Mouse (Mus musculus): Measurements from ENCODE around the gene Gpr143. TPM values are rescaled to one million over a fixed set of nuclear protein-coding genes. Genes with fewer than 3 reads are reported as not detected.

Gpr143 gene
- not detected in 2 replicates for polyA plus RNA-seq (2015; fragmentation: Nextera tagmentation; extraction: Ambion mirVana)

- 0 out of 2 replicates have a peak within 1 kb of the TSS, but pooled peaks have one; percentile 0 for H3K9ac ChIP-seq (replicated peaks; ENCODE audit: low read depth, low read length)
- ATAC-seq, result peak; percentile 50
- H3K4me1 ChIP-seq (replicated peaks; ENCODE audit: control insufficient read depth, insufficient read depth, low read length), result no peaks in the 10 kb centered on the region
- no peaks in the 10 kb centered on the region for H3K9me3 ChIP-seq (ENCODE audit: control insufficient read depth, low read length)
- no peaks in the 10 kb centered on the region for H3K27me3 ChIP-seq (replicated peaks; ENCODE audit: control insufficient read depth, insufficient read depth, low read length)
- peak within 1 kb of the TSS; percentile 21; the same call in 1 of the 2 replicates for H3K4me3 ChIP-seq (replicated peaks; ENCODE audit: low read length)
- H3K36me3 ChIP-seq (ENCODE audit: control insufficient read depth, insufficient read depth), result no peaks in the 10 kb centered on the region
- H3K27ac ChIP-seq (ENCODE audit: low read length), result no peak within 1 kb of the TSS
- 15% methylated on average over 26 of the region's 26 CpGs for WGBS
- H3K4me2 ChIP-seq (ENCODE audit: low read length), result peak within 1 kb of the TSS; percentile 39
Measured at GRCm38 (mm10) chrX:152781720-152782403, at the start of gene Gpr143. Gene Gpr143 (plus strand): TSS chrX:152781921.

- Histone ChIP-seq H3K9me3 (ENCODE audit: control insufficient read depth, low read length) (no peaks in the 10 kb centered on the region), H3K4me3 (replicated peaks; ENCODE audit: low read length) (no peak overlapping the region), H3K27ac (ENCODE audit: low read length) (no peak overlapping the region), H3K36me3 (ENCODE audit: control insufficient read depth, insufficient read depth) (no peaks in the 10 kb centered on the region), H3K4me2 (ENCODE audit: low read length) (no peak overlapping the region), H3K4me1 (replicated peaks; ENCODE audit: control insufficient read depth, insufficient read depth, low read length) (no peaks in the 10 kb centered on the region), H3K9ac (replicated peaks; ENCODE audit: low read depth, low read length) (no peak overlapping the region), H3K27me3 (replicated peaks; ENCODE audit: control insufficient read depth, insufficient read depth, low read length) (no peaks in the 10 kb centered on the region; the same call in 1 of the 2 replicates)
- no peak for ATAC-seq
Measured at GRCm38 (mm10) chrX:152735283-152735682, 46.4 kb upstream of the Gpr143 start.

GRCm38 (mm10) chrX:152738191-152738590, 43.5 kb upstream of the Gpr143 start:
- H3K4me2 ChIP-seq (ENCODE audit: low read length), result no peak overlapping the region
- H3K27me3 ChIP-seq (replicated peaks; ENCODE audit: control insufficient read depth, insufficient read depth, low read length), result peaks cover 1% of the 10 kb centered on the region; the same call in 1 of the 2 replicates
- H3K36me3 ChIP-seq (ENCODE audit: control insufficient read depth, insufficient read depth), result no peaks in the 10 kb centered on the region
- no peaks in the 10 kb centered on the region for H3K4me1 ChIP-seq (replicated peaks; ENCODE audit: control insufficient read depth, insufficient read depth, low read length)
- no peak overlapping the region for H3K9ac ChIP-seq (replicated peaks; ENCODE audit: low read depth, low read length)
- H3K9me3 ChIP-seq (ENCODE audit: control insufficient read depth, low read length), result no peaks in the 10 kb centered on the region
- no peak overlapping the region for H3K4me3 ChIP-seq (replicated peaks; ENCODE audit: low read length)
- no peak overlapping the region for H3K27ac ChIP-seq (ENCODE audit: low read length)
- 66% methylated on average over 2 of the region's 2 CpGs for WGBS
- ATAC-seq, result no peak

GRCm38 (mm10) chrX:152738759-152739368, 42.9 kb upstream of the Gpr143 start:
- Histone ChIP-seq H3K27ac (ENCODE audit: low read length) (no peak overlapping the region), H3K36me3 (ENCODE audit: control insufficient read depth, insufficient read depth) (no peaks in the 10 kb centered on the region), H3K27me3 (replicated peaks; ENCODE audit: control insufficient read depth, insufficient read depth, low read length) (peaks cover 2% of the 10 kb centered on the region; the same call in 1 of the 2 replicates), H3K9ac (replicated peaks; ENCODE audit: low read depth, low read length) (no peak overlapping the region), H3K4me1 (replicated peaks; ENCODE audit: control insufficient read depth, insufficient read depth, low read length) (no peaks in the 10 kb centered on the region), H3K4me3 (replicated peaks; ENCODE audit: low read length) (no peak overlapping the region), H3K4me2 (ENCODE audit: low read length) (no peak overlapping the region), H3K9me3 (ENCODE audit: control insufficient read depth, low read length) (no peaks in the 10 kb centered on the region)
- no peak for ATAC-seq
- 75% methylated on average over 4 of the region's 4 CpGs for WGBS

GRCm38 (mm10) chrX:152743642-152744041, 38.1 kb upstream of the Gpr143 start:
- ATAC-seq, result no peak
- Histone ChIP-seq H3K4me1 (replicated peaks; ENCODE audit: control insufficient read depth, insufficient read depth, low read length) (no peaks in the 10 kb centered on the region), H3K9ac (replicated peaks; ENCODE audit: low read depth, low read length) (no peak overlapping the region), H3K27ac (ENCODE audit: low read length) (no peak overlapping the region), H3K36me3 (ENCODE audit: control insufficient read depth, insufficient read depth) (no peaks in the 10 kb centered on the region), H3K4me3 (replicated peaks; ENCODE audit: low read length) (no peak overlapping the region), H3K9me3 (ENCODE audit: control insufficient read depth, low read length) (no peaks in the 10 kb centered on the region), H3K27me3 (replicated peaks; ENCODE audit: control insufficient read depth, insufficient read depth, low read length) (peaks cover 2% of the 10 kb centered on the region; the same call in 1 of the 2 replicates), H3K4me2 (ENCODE audit: low read length) (no peak overlapping the region)

GRCm38 (mm10) chrX:152745925-152746324, 35.8 kb upstream of the Gpr143 start:
- peak; percentile 68 for ATAC-seq
- Histone ChIP-seq H3K27ac (ENCODE audit: low read length) (no peak overlapping the region), H3K4me2 (ENCODE audit: low read length) (no peak overlapping the region), H3K4me1 (replicated peaks; ENCODE audit: control insufficient read depth, insufficient read depth, low read length) (no peaks in the 10 kb centered on the region), H3K9ac (replicated peaks; ENCODE audit: low read depth, low read length) (no peak overlapping the region), H3K9me3 (ENCODE audit: control insufficient read depth, low read length) (no peaks in the 10 kb centered on the region), H3K27me3 (replicated peaks; ENCODE audit: control insufficient read depth, insufficient read depth, low read length) (peaks cover 2% of the 10 kb centered on the region; the same call in 1 of the 2 replicates), H3K4me3 (replicated peaks; ENCODE audit: low read length) (no peak overlapping the region), H3K36me3 (ENCODE audit: control insufficient read depth, insufficient read depth) (no peaks in the 10 kb centered on the region)
- WGBS, result 23% methylated on average over 2 of the region's 2 CpGs

GRCm38 (mm10) chrX:152755819-152756218, 25.9 kb upstream of the Gpr143 start:
- Histone ChIP-seq H3K9ac (replicated peaks; ENCODE audit: low read depth, low read length) (no peak overlapping the region), H3K4me3 (replicated peaks; ENCODE audit: low read length) (no peak overlapping the region), H3K36me3 (ENCODE audit: control insufficient read depth, insufficient read depth) (no peaks in the 10 kb centered on the region), H3K4me1 (replicated peaks; ENCODE audit: control insufficient read depth, insufficient read depth, low read length) (no peaks in the 10 kb centered on the region), H3K9me3 (ENCODE audit: control insufficient read depth, low read length) (no peaks in the 10 kb centered on the region), H3K27me3 (replicated peaks; ENCODE audit: control insufficient read depth, insufficient read depth, low read length) (no peaks in the 10 kb centered on the region), H3K4me2 (ENCODE audit: low read length) (no peak overlapping the region), H3K27ac (ENCODE audit: low read length) (no peak overlapping the region)
- 93% methylated on average over 1 of the region's 1 CpGs for WGBS
- ATAC-seq, result no peak

- ATAC-seq, result no peak
- WGBS, result 88% methylated on average over 5 of the region's 5 CpGs
- H3K27me3 ChIP-seq (replicated peaks; ENCODE audit: control insufficient read depth, insufficient read depth, low read length), result no peaks in the 10 kb centered on the region
- H3K27ac ChIP-seq (ENCODE audit: low read length), result no peak overlapping the region
- no peaks in the 10 kb centered on the region for H3K9me3 ChIP-seq (ENCODE audit: control insufficient read depth, low read length)
- no peak overlapping the region for H3K4me3 ChIP-seq (replicated peaks; ENCODE audit: low read length)
- H3K9ac ChIP-seq (replicated peaks; ENCODE audit: low read depth, low read length), result no peak overlapping the region
- H3K4me2 ChIP-seq (ENCODE audit: low read length), result no peak overlapping the region
- H3K36me3 ChIP-seq (ENCODE audit: control insufficient read depth, insufficient read depth), result no peaks in the 10 kb centered on the region
- no peaks in the 10 kb centered on the region for H3K4me1 ChIP-seq (replicated peaks; ENCODE audit: control insufficient read depth, insufficient read depth, low read length)
Measured at GRCm38 (mm10) chrX:152756293-152756692, 25.4 kb upstream of the Gpr143 start.

GRCm38 (mm10) chrX:152762437-152762836, 19.3 kb upstream of the Gpr143 start:
- no peak overlapping the region for H3K9ac ChIP-seq (replicated peaks; ENCODE audit: low read depth, low read length)
- H3K9me3 ChIP-seq (ENCODE audit: control insufficient read depth, low read length), result no peaks in the 10 kb centered on the region
- no peaks in the 10 kb centered on the region for H3K4me1 ChIP-seq (replicated peaks; ENCODE audit: control insufficient read depth, insufficient read depth, low read length)
- 39% methylated on average over 2 of the region's 2 CpGs for WGBS
- ATAC-seq, result no peak
- H3K36me3 ChIP-seq (ENCODE audit: control insufficient read depth, insufficient read depth), result no peaks in the 10 kb centered on the region
- no peak overlapping the region for H3K4me2 ChIP-seq (ENCODE audit: low read length)
- no peaks in the 10 kb centered on the region for H3K27me3 ChIP-seq (replicated peaks; ENCODE audit: control insufficient read depth, insufficient read depth, low read length)
- H3K27ac ChIP-seq (ENCODE audit: low read length), result no peak overlapping the region
- H3K4me3 ChIP-seq (replicated peaks; ENCODE audit: low read length), result no peak overlapping the region

Data from forebrain, embryonic 16.5 days (tissue).